Mouse (Mus musculus): ENCODE results near the gene Apof. TPM values are rescaled to one million over a fixed set of nuclear protein-coding genes. Genes with fewer than 3 reads are reported as not detected.
A peak's percentile ranks its signal among the peaks of the same experiment; 100 is the strongest.
"Not testable (repeated sequence)": the region's sequence is repeated elsewhere in the genome, so short reads cannot be mapped to it uniquely, and the experiment has no call there.

Gene Apof
- polyA plus RNA-seq, 1 experiment = not detected

- no peak overlapping the region for H3K4me3 ChIP-seq (ENCODE audit: insufficient read depth, poor library complexity, severe bottlenecking)
- peaks cover 26% of the 10 kb centered on the region for H3K36me3 ChIP-seq (ENCODE audit: control insufficient read depth, insufficient read depth)
- no peaks in the 10 kb centered on the region for H3K79me3 ChIP-seq (ENCODE audit: low read depth)
- H3K27me3 ChIP-seq (ENCODE audit: control insufficient read depth, insufficient read depth, insufficient read length) = no peaks in the 10 kb centered on the region
- H3K79me2 ChIP-seq (ENCODE audit: control insufficient read depth, insufficient read depth) = no peaks in the 10 kb centered on the region
- TF ChIP-seq USF1 (IDR thresholded peaks at IDR 0.05; ENCODE audit: low read depth) (no peak), MAX (IDR thresholded peaks at IDR 0.05) (no peak), MYOD1 (IDR thresholded peaks at IDR 0.05; ENCODE audit: control insufficient read depth, insufficient read length, low read depth) (no peak), FOSL1 (IDR thresholded peaks at IDR 0.05; ENCODE audit: insufficient read depth, low read length, poor library complexity, severe bottlenecking) (no peak), CTCF (IDR thresholded peaks at IDR 0.05; ENCODE audit: control insufficient read depth, insufficient read depth, insufficient read length) (no peak), CEBPB (IDR thresholded peaks at IDR 0.05; ENCODE audit: low read depth) (no peak), MYOG (IDR thresholded peaks at IDR 0.05; ENCODE audit: control insufficient read depth, extremely low read depth, insufficient read length) (no peak)
- H3ac ChIP-seq (ENCODE audit: control insufficient read depth, insufficient read length, low read depth) = no peak overlapping the region
Observed at GRCm38 (mm10) chr10:128282886-128283450, 14.5 kb downstream of the Apof start.

- Histone ChIP-seq H3K79me2 (ENCODE audit: control insufficient read depth, insufficient read depth) (no peaks in the 10 kb centered on the region), H3K27me3 (ENCODE audit: control insufficient read depth, insufficient read depth, insufficient read length) (no peaks in the 10 kb centered on the region), H3K79me3 (ENCODE audit: low read depth) (no peaks in the 10 kb centered on the region), H3K4me3 (ENCODE audit: insufficient read depth, poor library complexity, severe bottlenecking) (peak overlapping the region; percentile 6), H3ac (ENCODE audit: control insufficient read depth, insufficient read length, low read depth) (no peak overlapping the region), H3K36me3 (ENCODE audit: control insufficient read depth, insufficient read depth) (peaks cover 26% of the 10 kb centered on the region)
- no peak for TF ChIP-seq USF1 (IDR thresholded peaks at IDR 0.05; ENCODE audit: low read depth)
- TF ChIP-seq CEBPB (IDR thresholded peaks at IDR 0.05; ENCODE audit: low read depth) = no peak
- no peak for TF ChIP-seq MAX (IDR thresholded peaks at IDR 0.05)
- TF ChIP-seq MYOD1 (IDR thresholded peaks at IDR 0.05; ENCODE audit: control insufficient read depth, insufficient read length, low read depth) = no peak
- no peak for TF ChIP-seq CTCF (IDR thresholded peaks at IDR 0.05; ENCODE audit: control insufficient read depth, insufficient read depth, insufficient read length)
- no peak for TF ChIP-seq FOSL1 (IDR thresholded peaks at IDR 0.05; ENCODE audit: insufficient read depth, low read length, poor library complexity, severe bottlenecking)
- no peak for TF ChIP-seq MYOG (IDR thresholded peaks at IDR 0.05; ENCODE audit: control insufficient read depth, extremely low read depth, insufficient read length)
Observed at GRCm38 (mm10) chr10:128283604-128284579, 15.4 kb downstream of the Apof start.

- H3K4me3 ChIP-seq (ENCODE audit: insufficient read depth, poor library complexity, severe bottlenecking); H3K79me2 ChIP-seq (ENCODE audit: control insufficient read depth, insufficient read depth); H3K79me3 ChIP-seq (ENCODE audit: low read depth); H3ac ChIP-seq (ENCODE audit: control insufficient read depth, insufficient read length, low read depth); H3K27me3 ChIP-seq (ENCODE audit: control insufficient read depth, insufficient read depth, insufficient read length): not testable (repeated sequence)
- H3K36me3 ChIP-seq (ENCODE audit: control insufficient read depth, insufficient read depth) = peaks cover 15% of the 10 kb centered on the region
Observed at GRCm38 (mm10) chr10:128290594-128290993, 22.1 kb downstream of the Apof start.

- Histone ChIP-seq H3K36me3 (ENCODE audit: control insufficient read depth, insufficient read depth) (peaks cover 5% of the 10 kb centered on the region), H3K27me3 (ENCODE audit: control insufficient read depth, insufficient read depth, insufficient read length) (peaks cover 4% of the 10 kb centered on the region), H3K79me3 (ENCODE audit: low read depth) (no peaks in the 10 kb centered on the region), H3ac (ENCODE audit: control insufficient read depth, insufficient read length, low read depth) (no peak overlapping the region), H3K79me2 (ENCODE audit: control insufficient read depth, insufficient read depth) (no peaks in the 10 kb centered on the region), H3K4me3 (ENCODE audit: insufficient read depth, poor library complexity, severe bottlenecking) (no peak overlapping the region)
- no peak for TF ChIP-seq MAX (IDR thresholded peaks at IDR 0.05)
- no peak for TF ChIP-seq FOSL1 (IDR thresholded peaks at IDR 0.05; ENCODE audit: insufficient read depth, low read length, poor library complexity, severe bottlenecking)
- no peak for TF ChIP-seq MYOG (IDR thresholded peaks at IDR 0.05; ENCODE audit: control insufficient read depth, extremely low read depth, insufficient read length)
- no peak for TF ChIP-seq MYOD1 (IDR thresholded peaks at IDR 0.05; ENCODE audit: control insufficient read depth, insufficient read length, low read depth)
- no peak for TF ChIP-seq CTCF (IDR thresholded peaks at IDR 0.05; ENCODE audit: control insufficient read depth, insufficient read depth, insufficient read length)
- no peak for TF ChIP-seq USF1 (IDR thresholded peaks at IDR 0.05; ENCODE audit: low read depth)
- TF ChIP-seq CEBPB (IDR thresholded peaks at IDR 0.05; ENCODE audit: low read depth) = no peak
Observed at GRCm38 (mm10) chr10:128296370-128297090, 28.1 kb downstream of the Apof start.

GRCm38 (mm10) chr10:128297221-128297620, 28.8 kb downstream of the Apof start:
- Histone ChIP-seq H3K79me2 (ENCODE audit: control insufficient read depth, insufficient read depth) (no peaks in the 10 kb centered on the region), H3ac (ENCODE audit: control insufficient read depth, insufficient read length, low read depth) (no peak overlapping the region), H3K4me3 (ENCODE audit: insufficient read depth, poor library complexity, severe bottlenecking) (no peak overlapping the region), H3K27me3 (ENCODE audit: control insufficient read depth, insufficient read depth, insufficient read length) (peaks cover 4% of the 10 kb centered on the region), H3K79me3 (ENCODE audit: low read depth) (no peaks in the 10 kb centered on the region), H3K36me3 (ENCODE audit: control insufficient read depth, insufficient read depth) (peaks cover 5% of the 10 kb centered on the region)
- TF ChIP-seq CEBPB (IDR thresholded peaks at IDR 0.05; ENCODE audit: low read depth) (no peak), FOSL1 (IDR thresholded peaks at IDR 0.05; ENCODE audit: insufficient read depth, low read length, poor library complexity, severe bottlenecking) (no peak), CTCF (IDR thresholded peaks at IDR 0.05; ENCODE audit: control insufficient read depth, insufficient read depth, insufficient read length) (no peak), MAX (IDR thresholded peaks at IDR 0.05) (no peak), MYOD1 (IDR thresholded peaks at IDR 0.05; ENCODE audit: control insufficient read depth, insufficient read length, low read depth) (no peak), USF1 (IDR thresholded peaks at IDR 0.05; ENCODE audit: low read depth) (no peak), MYOG (IDR thresholded peaks at IDR 0.05; ENCODE audit: control insufficient read depth, extremely low read depth, insufficient read length) (no peak)
